Mouse (Mus musculus) ES-Bruce4 (cell line): ENCODE data around the gene Ubn1. TPM values are rescaled to one million over a fixed set of nuclear protein-coding genes. Genes with fewer than 3 reads are reported as not detected.
A peak's percentile ranks its signal among the peaks of the same experiment; 100 is the strongest.

Experiments
- H3K27ac ChIP-seq: 2 replicates; pipeline ENCODE4 v1.5.1; 2012; ENCODE audit warnings: low read length, inconsistent platforms; ENCODE audit not compliant: insufficient read depth
- H3K27me3 ChIP-seq: 2 replicates; pipeline ENCODE4 v1.6.1; 2012; ENCODE audit warnings: mild to moderate bottlenecking, low read length, inconsistent platforms; ENCODE audit not compliant: control insufficient read depth, poor library complexity, insufficient read depth, severe bottlenecking
- H3K36me3 ChIP-seq: 2 replicates; pipeline ENCODE4 v1.6.1; 2012; ENCODE audit warnings: inconsistent platforms, mild to moderate bottlenecking, low read length, moderate library complexity; ENCODE audit not compliant: control insufficient read depth, poor library complexity, insufficient read depth, severe bottlenecking
- H3K4me1 ChIP-seq: one replicate; pipeline ENCODE4 v1.8.1; 2011; ENCODE audit warnings: low read length; ENCODE audit not compliant: control insufficient read depth, insufficient read depth
- H3K4me3 ChIP-seq: 2 replicates; pipeline ENCODE4 v1.5.1; 2011; ENCODE audit warnings: low read depth, mild to moderate bottlenecking, low read length
- H3K9ac ChIP-seq: 2 replicates; pipeline ENCODE4 v1.6.1; 2012; ENCODE audit warnings: low read depth, mild to moderate bottlenecking, inconsistent platforms; ENCODE audit not compliant: poor library complexity, severe bottlenecking
- H3K9me3 ChIP-seq: replicated peaks from 2 replicates; pipeline ENCODE4 v1.6.1; 2012; ENCODE audit warnings: mild to moderate bottlenecking, low read length, inconsistent platforms; ENCODE audit not compliant: control insufficient read depth, poor library complexity, insufficient read depth, severe bottlenecking
- CTCF ChIP-seq: IDR thresholded peaks from one replicate; pipeline ENCODE4 v1.8.1; 2011; ENCODE audit warnings: low read depth, low read length
- EP300 ChIP-seq: IDR thresholded peaks from 2 replicates; pipeline ENCODE4 v1.6.1; 2011; ENCODE audit warnings: low read depth, low read length; ENCODE audit not compliant: insufficient read depth
- POLR2A ChIP-seq: IDR thresholded peaks from one replicate; pipeline ENCODE4 v1.8.1; 2011; ENCODE audit warnings: low read length; ENCODE audit not compliant: insufficient read depth
- polyA plus RNA-seq: library from polyadenylated mRNA; stranded (reverse); fragments of >200 nt; gene quantifications from 2 replicates; pipeline ENCODE4 v1.2.4, GENCODE M21; 2011; ENCODE audit warnings: low read depth; ENCODE audit not compliant: missing spikeins, insufficient read depth, insufficient read length

Gene Ubn1
- polyA plus RNA-seq, 1 experiment = 25.9 TPM

- no peaks in the 10 kb centered on the region for H3K27me3 ChIP-seq
- TF ChIP-seq POLR2A (no peak), EP300 (no peak), CTCF (no peak)
- H3K4me3 ChIP-seq = no peak overlapping the region
- H3K4me1 ChIP-seq = no peaks in the 10 kb centered on the region
- 0 out of 2 replicates have a peak, but pooled peaks cover 4% of the 10 kb centered on the region for H3K36me3 ChIP-seq
- no peak overlapping the region for H3K27ac ChIP-seq
- no peak overlapping the region for H3K9ac ChIP-seq
- no peaks in the 10 kb centered on the region for H3K9me3 ChIP-seq
Observed at GRCm38 (mm10) chr16:5086179-5086578, 36.3 kb downstream of the Ubn1 start.

GRCm38 (mm10) chr16:5089021-5089420, 39.2 kb downstream of the Ubn1 start:
- Histone ChIP-seq H3K9ac (no peak overlapping the region), H3K36me3 (no peaks in the 10 kb centered on the region), H3K27me3 (no peaks in the 10 kb centered on the region), H3K9me3 (no peaks in the 10 kb centered on the region), H3K4me3 (peak overlapping the region; percentile 17), H3K27ac (no peak overlapping the region), H3K4me1 (no peaks in the 10 kb centered on the region)
- TF ChIP-seq EP300 (no peak), POLR2A (no peak), CTCF (no peak)

- H3K9me3 ChIP-seq = no peaks in the 10 kb centered on the region
- H3K27ac ChIP-seq = no peak overlapping the region
- H3K4me1 ChIP-seq = no peaks in the 10 kb centered on the region
- no peak for TF ChIP-seq POLR2A
- no peak for TF ChIP-seq CTCF
- no peak for TF ChIP-seq EP300
- no peaks in the 10 kb centered on the region for H3K36me3 ChIP-seq
- H3K4me3 ChIP-seq = no peak overlapping the region
- no peak overlapping the region for H3K9ac ChIP-seq
- no peaks in the 10 kb centered on the region for H3K27me3 ChIP-seq
Observed at GRCm38 (mm10) chr16:5093285-5093684, 43.4 kb downstream of the Ubn1 start.

- no peak overlapping the region for H3K9ac ChIP-seq
- H3K36me3 ChIP-seq = no peaks in the 10 kb centered on the region
- H3K4me1 ChIP-seq = no peaks in the 10 kb centered on the region
- no peaks in the 10 kb centered on the region for H3K9me3 ChIP-seq
- no peak overlapping the region for H3K27ac ChIP-seq
- H3K27me3 ChIP-seq = no peaks in the 10 kb centered on the region
- TF ChIP-seq EP300 (no peak), POLR2A (no peak), CTCF (no peak)
- H3K4me3 ChIP-seq = no peak overlapping the region
Observed at GRCm38 (mm10) chr16:5096504-5096903, 46.6 kb downstream of the Ubn1 start.

- Histone ChIP-seq H3K27ac (no peak overlapping the region), H3K4me3 (no peak overlapping the region), H3K9me3 (no peaks in the 10 kb centered on the region), H3K27me3 (no peaks in the 10 kb centered on the region), H3K4me1 (no peaks in the 10 kb centered on the region), H3K9ac (no peak overlapping the region), H3K36me3 (no peaks in the 10 kb centered on the region)
- TF ChIP-seq EP300 (no peak), POLR2A (no peak), CTCF (no peak)
Observed at GRCm38 (mm10) chr16:5101000-5101399, 51.1 kb downstream of the Ubn1 start.

GRCm38 (mm10) chr16:5109877-5110276, 60.0 kb downstream of the Ubn1 start:
- H3K27ac ChIP-seq = no peak overlapping the region
- no peaks in the 10 kb centered on the region for H3K4me1 ChIP-seq
- no peak overlapping the region for H3K4me3 ChIP-seq
- H3K36me3 ChIP-seq = no peaks in the 10 kb centered on the region
- no peak overlapping the region for H3K9ac ChIP-seq
- H3K27me3 ChIP-seq = no peaks in the 10 kb centered on the region
- TF ChIP-seq POLR2A (no peak), EP300 (no peak), CTCF (no peak)
- no peaks in the 10 kb centered on the region for H3K9me3 ChIP-seq
